Mouse (Mus musculus): ENCODE measurements at regions not wholly inside any gene's neighbourhood (a gene's known extent, or its start where the extent isn't known, plus 50 kb on each side); places are given as distances from the start of the nearest gene placed in this dataset.

- WGBS: 72% methylated on average over 6 of the region's 6 CpGs
- Histone ChIP-seq H3K4me1 (ENCODE audit: control insufficient read depth, insufficient read depth, low read length) (no peaks in the 10 kb centered on the region), H3K27me3 (ENCODE audit: control insufficient read depth, insufficient read depth, low read length) (no peaks in the 10 kb centered on the region), H3K79me2 (ENCODE audit: control insufficient read depth, insufficient read depth, low read length) (no peaks in the 10 kb centered on the region), H3K4me3 (ENCODE audit: insufficient read depth, low read depth, low read length) (no peak overlapping the region), H3K27ac (replicated peaks; ENCODE audit: insufficient read depth, low read depth, low read length) (no peak overlapping the region), H3K9ac (ENCODE audit: low read depth, low read length) (no peak overlapping the region), H3K36me3 (ENCODE audit: control insufficient read depth, insufficient read depth, low read length) (no peaks in the 10 kb centered on the region)
- no peak for DNase-seq (ENCODE audit: extremely low read depth, low read depth, low spot score)
- TF ChIP-seq POLR2A (IDR thresholded peaks at IDR 0.05; ENCODE audit: extremely low read depth, insufficient read depth, low read length) (no peak), CTCF (IDR thresholded peaks at IDR 0.05; ENCODE audit: low read depth, low read length) (no peak)
Observed at GRCm38 (mm10) chr1:90451942-90452557, 150.7 kb upstream of the Cops8 start.

GRCm38 (mm10) chr1:90454263-90454662, 148.5 kb upstream of the Cops8 start:
- Histone ChIP-seq H3K36me3 (ENCODE audit: control insufficient read depth, insufficient read depth, low read length) (no peaks in the 10 kb centered on the region), H3K27me3 (ENCODE audit: control insufficient read depth, insufficient read depth, low read length) (no peaks in the 10 kb centered on the region), H3K79me2 (ENCODE audit: control insufficient read depth, insufficient read depth, low read length) (no peaks in the 10 kb centered on the region), H3K4me3 (ENCODE audit: insufficient read depth, low read depth, low read length) (no peak overlapping the region), H3K4me1 (ENCODE audit: control insufficient read depth, insufficient read depth, low read length) (no peaks in the 10 kb centered on the region), H3K27ac (replicated peaks; ENCODE audit: insufficient read depth, low read depth, low read length) (no peak overlapping the region), H3K9ac (ENCODE audit: low read depth, low read length) (no peak overlapping the region)
- no peak for TF ChIP-seq CTCF (IDR thresholded peaks at IDR 0.05; ENCODE audit: low read depth, low read length)
- no peak for TF ChIP-seq POLR2A (IDR thresholded peaks at IDR 0.05; ENCODE audit: extremely low read depth, insufficient read depth, low read length)
- 63% methylated on average over 7 of the region's 7 CpGs for WGBS
- no peak for DNase-seq (ENCODE audit: extremely low read depth, low read depth, low spot score)

GRCm38 (mm10) chr1:90457396-90457795, 145.4 kb upstream of the Cops8 start:
- whole genome bisulfite sequencing: 65% methylated on average over 9 of the region's 9 CpGs
- TF ChIP-seq POLR2A (IDR thresholded peaks at IDR 0.05; ENCODE audit: extremely low read depth, insufficient read depth, low read length) (no peak), CTCF (IDR thresholded peaks at IDR 0.05; ENCODE audit: low read depth, low read length) (no peak)

GRCm38 (mm10) chr1:90458176-90458575, 144.6 kb upstream of the Cops8 start:
- no peaks in the 10 kb centered on the region for H3K79me2 ChIP-seq (ENCODE audit: control insufficient read depth, insufficient read depth, low read length)
- no peak overlapping the region for H3K27ac ChIP-seq (replicated peaks; ENCODE audit: insufficient read depth, low read depth, low read length)
- 67% methylated on average over 8 of the region's 8 CpGs for WGBS
- H3K36me3 ChIP-seq (ENCODE audit: control insufficient read depth, insufficient read depth, low read length): no peaks in the 10 kb centered on the region
- H3K9ac ChIP-seq (ENCODE audit: low read depth, low read length): no peak overlapping the region
- DNase-seq (ENCODE audit: extremely low read depth, low read depth, low spot score): no peak
- H3K27me3 ChIP-seq (ENCODE audit: control insufficient read depth, insufficient read depth, low read length): no peaks in the 10 kb centered on the region
- no peak for TF ChIP-seq POLR2A (IDR thresholded peaks at IDR 0.05; ENCODE audit: extremely low read depth, insufficient read depth, low read length)
- TF ChIP-seq CTCF (IDR thresholded peaks at IDR 0.05; ENCODE audit: low read depth, low read length): no peak
- H3K4me3 ChIP-seq (ENCODE audit: insufficient read depth, low read depth, low read length): no peak overlapping the region
- H3K4me1 ChIP-seq (ENCODE audit: control insufficient read depth, insufficient read depth, low read length): no peaks in the 10 kb centered on the region

More at GRCm38 (mm10) chr1:90457396-90457795, 145.4 kb upstream of the Cops8 start:
- no peak overlapping the region for H3K4me3 ChIP-seq (ENCODE audit: insufficient read depth, low read depth, low read length)
- H3K36me3 ChIP-seq (ENCODE audit: control insufficient read depth, insufficient read depth, low read length): no peaks in the 10 kb centered on the region
- H3K4me1 ChIP-seq (ENCODE audit: control insufficient read depth, insufficient read depth, low read length): no peaks in the 10 kb centered on the region
- no peak overlapping the region for H3K27ac ChIP-seq (replicated peaks; ENCODE audit: insufficient read depth, low read depth, low read length)
- no peak for DNase-seq (ENCODE audit: extremely low read depth, low read depth, low spot score)
- no peaks in the 10 kb centered on the region for H3K79me2 ChIP-seq (ENCODE audit: control insufficient read depth, insufficient read depth, low read length)
- H3K9ac ChIP-seq (ENCODE audit: low read depth, low read length): no peak overlapping the region
- H3K27me3 ChIP-seq (ENCODE audit: control insufficient read depth, insufficient read depth, low read length): no peaks in the 10 kb centered on the region

GRCm38 (mm10) chr1:90461699-90462098, 141.1 kb upstream of the Cops8 start:
- no peak overlapping the region for H3K9ac ChIP-seq (ENCODE audit: low read depth, low read length)
- DNase-seq (ENCODE audit: extremely low read depth, low read depth, low spot score): no peak
- H3K4me1 ChIP-seq (ENCODE audit: control insufficient read depth, insufficient read depth, low read length): no peaks in the 10 kb centered on the region
- H3K79me2 ChIP-seq (ENCODE audit: control insufficient read depth, insufficient read depth, low read length): no peaks in the 10 kb centered on the region
- H3K27ac ChIP-seq (replicated peaks; ENCODE audit: insufficient read depth, low read depth, low read length): no peak overlapping the region
- 85% methylated on average over 1 of the region's 1 CpGs for WGBS
- H3K27me3 ChIP-seq (ENCODE audit: control insufficient read depth, insufficient read depth, low read length): no peaks in the 10 kb centered on the region
- H3K36me3 ChIP-seq (ENCODE audit: control insufficient read depth, insufficient read depth, low read length): no peaks in the 10 kb centered on the region
- no peak overlapping the region for H3K4me3 ChIP-seq (ENCODE audit: insufficient read depth, low read depth, low read length)
- no peak for TF ChIP-seq POLR2A (IDR thresholded peaks at IDR 0.05; ENCODE audit: extremely low read depth, insufficient read depth, low read length)
- TF ChIP-seq CTCF (IDR thresholded peaks at IDR 0.05; ENCODE audit: low read depth, low read length): no peak

GRCm38 (mm10) chr1:90463302-90463701, 139.5 kb upstream of the Cops8 start:
- Histone ChIP-seq H3K9ac (ENCODE audit: low read depth, low read length) (no peak overlapping the region), H3K4me3 (ENCODE audit: insufficient read depth, low read depth, low read length) (no peak overlapping the region), H3K27ac (replicated peaks; ENCODE audit: insufficient read depth, low read depth, low read length) (no peak overlapping the region), H3K79me2 (ENCODE audit: control insufficient read depth, insufficient read depth, low read length) (no peaks in the 10 kb centered on the region), H3K36me3 (ENCODE audit: control insufficient read depth, insufficient read depth, low read length) (no peaks in the 10 kb centered on the region), H3K27me3 (ENCODE audit: control insufficient read depth, insufficient read depth, low read length) (no peaks in the 10 kb centered on the region), H3K4me1 (ENCODE audit: control insufficient read depth, insufficient read depth, low read length) (no peaks in the 10 kb centered on the region)
- no peak for DNase-seq (ENCODE audit: extremely low read depth, low read depth, low spot score)
- TF ChIP-seq CTCF (IDR thresholded peaks at IDR 0.05; ENCODE audit: low read depth, low read length): no peak
- TF ChIP-seq POLR2A (IDR thresholded peaks at IDR 0.05; ENCODE audit: extremely low read depth, insufficient read depth, low read length): no peak
- WGBS: 78% methylated on average over 6 of the region's 6 CpGs

All from liver, adult 2 months (tissue).